Mouse (Mus musculus) CD8-positive naive resting alpha-beta T cell, adult 2 months (primary cell): ENCODE measurements around the gene Ptprh.
A peak's percentile ranks its signal among the peaks of the same experiment; 100 is the strongest.

Experiments
- DNase-seq, 2 experiments: peaks; one replicate each; pipeline ENCODE4 v3.0.0; 2022; ENCODE audit warnings: low read depth in 2 of 2, low spot score in 2 of 2

The Ptprh gene

GRCm38 (mm10) chr7:4502421-4503090, 101.3 kb downstream of the Ptprh start:
- no peak for DNase-seq

- peak; percentile 88 to 93 for DNase-seq
Observed at GRCm38 (mm10) chr7:4501558-4502397, 102.1 kb downstream of the Ptprh start, which contains the start of gene Ppp1r12c. Ppp1r12c (minus strand) TSS chr7:4501680.

GRCm38 (mm10) chr7:4500892-4501471, 102.9 kb downstream of the Ptprh start:
- DNase-seq: peak; percentile 40 to 60

- DNase-seq: no peak
Observed at GRCm38 (mm10) chr7:4499034-4499433, 104.8 kb downstream of the Ptprh start.
